Mouse (Mus musculus) C2C12 (cell line): ENCODE measurements at regions not wholly inside any gene's neighbourhood (a gene's known extent, or its start where the extent isn't known, plus 50 kb on each side); places are given as distances from the start of the nearest gene placed in this dataset.

Experiments used
- CTCF ChIP-seq: IDR thresholded peaks from one replicate; pipeline ENCODE4 v1.5.1; 2011; ENCODE audit not compliant: control insufficient read depth, insufficient read depth, insufficient read length
- MAX ChIP-seq: IDR thresholded peaks from one replicate; pipeline ENCODE4 v1.6.1; 2011; ENCODE audit warnings: mild to moderate bottlenecking, control low read depth
- MYOD1 ChIP-seq: IDR thresholded peaks from one replicate; pipeline ENCODE4 v1.6.1; 2011; ENCODE audit warnings: low read depth; ENCODE audit not compliant: control insufficient read depth, insufficient read length

DNA sequence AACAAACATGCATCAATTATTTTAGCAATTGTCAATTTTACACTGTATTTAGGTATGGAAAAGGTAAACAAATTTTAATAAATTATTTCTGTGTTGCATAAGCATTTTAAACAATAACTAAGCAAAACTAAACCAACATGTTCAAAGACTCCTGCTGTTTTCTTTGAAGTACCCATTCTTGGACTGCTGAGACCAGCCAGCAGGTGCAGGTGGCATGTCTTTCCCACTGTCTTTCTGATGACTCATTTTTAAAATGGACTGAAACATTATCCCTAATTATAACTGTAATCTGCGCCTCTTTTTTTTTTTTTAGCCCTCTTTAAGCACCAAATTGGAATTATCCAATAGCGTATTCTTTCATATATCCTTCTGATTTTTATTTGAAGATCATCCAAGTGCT, 286.0 kb upstream of the Isl1 start:
- TF ChIP-seq CTCF (no peak), MAX (no peak), MYOD1 (peak; percentile 44)
